Mouse (Mus musculus): ENCODE data around the gene Opa3.

- TF ChIP-seq POLR2A (IDR thresholded peaks at IDR 0.05; ENCODE audit: borderline replicate concordance, low read depth, low read length) (no peak), CTCF (IDR thresholded peaks at IDR 0.05; ENCODE audit: low read depth, low read length) (peak; percentile 30; the same call in 1 of the 2 replicates)
Observed at GRCm38 (mm10) chr7:19179173-19179572, 49.0 kb upstream of the Opa3 start.
